Mouse (Mus musculus) layer of hippocampus, adult 18-20 months (tissue): ENCODE data around the gene Pkn2. TPM values are rescaled to one million over a fixed set of nuclear protein-coding genes. Genes with fewer than 3 reads are reported as not detected.

Experiments used
- DNase-seq, 2 experiments: peaks; one replicate each; pipeline ENCODE4 v3.0.0; 2022; ENCODE audit warnings: low spot score in 2 of 2
- total RNA-seq, 2 experiments: library from RNA; stranded (reverse); gene quantifications; 2 replicates each; pipeline ENCODE4 v1.2.3; 2021

Gene Pkn2
- total RNA-seq, 2 experiments from 2014 or later, result 28.4 to 29.4 TPM

- no peak for DNase-seq
Observed at GRCm38 (mm10) chr3:142743973-142744898, 137.6 kb downstream of the Pkn2 start.

Other genes with a start within 250 kb of the Pkn2 start
- 1 to 10 TPM; 5.7 to 6.1 TPM for gene Kyat3, start 181.0 kb downstream of the Pkn2 start, total RNA-seq
- gene Gtf2b, start 117.0 kb downstream of the Pkn2 start, total RNA-seq, result 10 to 100 TPM; 45.1 to 46.0 TPM